Mouse (Mus musculus): ENCODE measurements at regions not wholly inside any gene's neighbourhood (a gene's known extent, or its start where the extent isn't known, plus 50 kb on each side); places are given as distances from the start of the nearest gene placed in this dataset.

DNA sequence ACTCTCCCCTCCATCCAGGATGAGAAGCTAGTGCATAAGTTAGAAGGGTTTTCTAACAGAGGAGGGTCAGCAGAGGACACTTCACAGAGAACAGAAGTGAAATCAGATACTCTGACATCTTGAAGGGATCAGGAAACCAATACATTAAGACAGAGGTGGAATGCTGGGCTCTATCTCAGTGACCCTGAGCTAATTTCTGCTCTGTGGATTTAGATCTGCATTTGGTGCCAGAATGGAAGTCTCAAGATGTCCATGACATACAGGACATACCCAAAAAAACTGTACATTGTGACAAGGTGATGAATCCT lies 104.2 kb upstream of the Lgalsl start:
- no peak for TF ChIP-seq POLR2A (IDR thresholded peaks at IDR 0.05; ENCODE audit: low read depth, low read length)
- no peak for TF ChIP-seq CTCF (conservative IDR thresholded peaks at IDR 0.05; ENCODE audit: insufficient read depth, insufficient read length, low read depth, low read length)

Measured in kidney, adult 2 months (tissue).